ENCODE assay signal across 8 mouse cellular contexts in genomic region chr9:99449886-99450647, GRCm38 (mm10). TPM values are rescaled to one million over a fixed set of nuclear protein-coding genes. Genes with fewer than 3 reads are reported as not detected.
DNase-seq lines count a peak whose midpoint lies in the region; ATAC-seq and TF ChIP-seq lines count a peak whose summit lies in the region.

No protein-coding gene starts in this region.

- TF ChIP-seq CTCF in left cerebral cortex, adult 2 months (IDR thresholded peaks at IDR 0.05) = peak; percentile 53

- H3K4me3 ChIP-seq in left cerebral cortex, adult 2 months = no peak overlapping the region

- no peak overlapping the region for H3K27ac ChIP-seq in left cerebral cortex, adult 2 months

- peak; percentile 28 for DNase-seq in adrenal gland, postnatal 10 days
- DNase-seq in adrenal gland, adult 8-10 months = no peak
- no peak for DNase-seq in left cerebral cortex, adult 2 months (ENCODE audit: extremely low spot score in 1 of 2, low spot score in 2 of 2)
- no peak for DNase-seq in left cerebral cortex, adult 18-20 months (ENCODE audit: low spot score in 2 of 2)
- DNase-seq in ovary, postnatal 10 days (ENCODE audit: low spot score) = no peak
- no peak for DNase-seq in testis, postnatal 10 days (ENCODE audit: low spot score)

- ATAC-seq in common myeloid progenitor, adult 5-6 weeks (replicated peaks; ENCODE audit: low read depth, poor library complexity, severe bottlenecking) = peak; percentile 71
- peak; percentile 74 for ATAC-seq in megakaryocyte-erythroid progenitor cell, adult 5-6 weeks (replicated peaks; ENCODE audit: low FRiP score, low TSS enrichment, poor library complexity, severe bottlenecking)

- intact Hi-C loops in left cerebral cortex, adult 2 months (cut with DNase I) = loop anchor here (2.0 to 10.0 kb wide), 6 partner anchors 73 to 838 kb away; partner anchors contain the start of gene Faim

RNA-seq across cellular contexts. Expression of gene Nme9, which starts 1.2 kb away (rescaled TPM):
- total RNA-seq in adrenal gland, postnatal 10 days (2021) = not detected
- not detected for total RNA-seq in adrenal gland, adult 8-10 months (2022)
- total RNA-seq in left cerebral cortex, adult 2 months (2021) = not detected
- not detected for total RNA-seq in left cerebral cortex, adult 18-20 months (2021)
- total RNA-seq in common myeloid progenitor, adult 5-6 weeks (2017) = not detected in 2 replicates
- total RNA-seq in megakaryocyte-erythroid progenitor cell, adult 5-6 weeks (2014; fragmentation: Nextera tagmentation) = 0.48 TPM in 1 of 2 replicates, not detected in the other
- not detected in 2 replicates for total RNA-seq in megakaryocyte-erythroid progenitor cell, adult 5-6 weeks (2017)

RNA-seq across cellular contexts. Expression of gene Mras, which starts 12.9 kb away (rescaled TPM):
- 10 to 100 TPM; 31.7 to 39.4 TPM for total RNA-seq in adrenal gland, postnatal 10 days (2021)
- 100 to 1,000 TPM in 2 of 4 experiments, 10 to 100 TPM in 2; 57.5 to 105 (median 81.7) TPM for total RNA-seq in adrenal gland, adult 8-10 months (2022)
- 100 to 1,000 TPM; 166 TPM for total RNA-seq in left cerebral cortex, adult 2 months (2021)
- total RNA-seq in left cerebral cortex, adult 18-20 months (2021) = 100 to 1,000 TPM; 161 to 167 TPM
- 0.82 TPM in 1 of 2 replicates, not detected in the other for total RNA-seq in common myeloid progenitor, adult 5-6 weeks (2017)
- not detected in 2 replicates for total RNA-seq in megakaryocyte-erythroid progenitor cell, adult 5-6 weeks (2014; fragmentation: Nextera tagmentation)
- not detected in 2 replicates for total RNA-seq in megakaryocyte-erythroid progenitor cell, adult 5-6 weeks (2017)

Comparison
In these comparisons a context has a peak if more than half of its experiments do, and no peak if none do; other contexts are left out.
1. RNA of gene Mras, which starts 12.9 kb away (total RNA-seq): 161 to 167 TPM in left cerebral cortex, adult 18-20 months, 166 TPM in left cerebral cortex, adult 2 months, 57.5 to 105 TPM in adrenal gland, adult 8-10 months and 31.7 to 39.4 TPM in adrenal gland, postnatal 10 days; 0.82 TPM in common myeloid progenitor, adult 5-6 weeks and not detected in megakaryocyte-erythroid progenitor cell, adult 5-6 weeks; every median in the first group is over 10 times any median in the second.